Mouse (Mus musculus) heart, embryonic 14.5 days (tissue): Measurements from ENCODE around the gene Ppm1e. TPM values are rescaled to one million over a fixed set of nuclear protein-coding genes. Genes with fewer than 3 reads are reported as not detected.
A peak's percentile ranks its signal among the peaks of the same experiment; 100 is the strongest.

Experiments
- ATAC-seq: fragments of 200-750 bp; cut with Nextera tagmentation; 2 replicates; pipeline ENCODE4 v1.8.0; 2017; ENCODE audit warnings: low read depth, moderate TSS enrichment; ENCODE audit not compliant: insufficient number of reproducible peaks, insufficient read depth, low FRiP score
- H3K27ac ChIP-seq, 2 experiments: fragments of 200-500 bp in 1 of 2; fragments of 300-500 bp in 1 of 2; sonication (generic) in 1 of 2; replicated peaks in 1 of 2; 2 replicates each; pipeline ENCODE4 v1.5.1; 2012 to 2014; ENCODE audit warnings: low read depth in 2 of 2, low read length in 2 of 2, control low read depth in 1 of 2, mild to moderate bottlenecking in 1 of 2, mixed read lengths in 1 of 2; ENCODE audit not compliant: control insufficient read depth in 1 of 2, insufficient read depth in 1 of 2
- H3K27me3 ChIP-seq: fragments of 300-500 bp; sonication (generic); 2 replicates; pipeline ENCODE4 v1.6.1; 2014; ENCODE audit warnings: mild to moderate bottlenecking, low read length, control low read depth; ENCODE audit not compliant: control insufficient read depth, insufficient read depth
- H3K36me3 ChIP-seq: fragments of 300-500 bp; sonication (generic); 2 replicates; pipeline ENCODE4 v1.6.1; 2014; ENCODE audit warnings: mild to moderate bottlenecking, control low read depth, low read length, mixed read lengths; ENCODE audit not compliant: control insufficient read depth, insufficient read depth
- H3K4me1 ChIP-seq, 2 experiments: fragments of 200-500 bp in 1 of 2; fragments of 300-500 bp in 1 of 2; sonication (generic) in 1 of 2; 2 replicates each; pipeline ENCODE4 v1.6.1; 2012 to 2014; ENCODE audit warnings: low read length in 2 of 2, control low read depth in 1 of 2, mixed read lengths in 1 of 2; ENCODE audit not compliant: control insufficient read depth in 2 of 2, insufficient read depth in 2 of 2
- H3K4me2 ChIP-seq: fragments of 300-500 bp; sonication (generic); 2 replicates; pipeline ENCODE4 v1.6.1; 2014; ENCODE audit warnings: mild to moderate bottlenecking, low read length
- H3K4me3 ChIP-seq, 2 experiments: fragments of 200-500 bp in 1 of 2; fragments of 300-500 bp in 1 of 2; sonication (generic) in 1 of 2; 2 replicates each; pipeline ENCODE4 v1.5.1; 2012 to 2014; ENCODE audit warnings: low read length in 2 of 2, mild to moderate bottlenecking in 2 of 2, control low read depth in 1 of 2, low read depth in 1 of 2, moderate library complexity in 1 of 2; ENCODE audit not compliant: control insufficient read depth in 1 of 2, insufficient read depth in 1 of 2
- H3K9ac ChIP-seq: fragments of 300-500 bp; sonication (generic); 2 replicates; pipeline ENCODE4 v1.6.1; 2014; ENCODE audit warnings: mild to moderate bottlenecking, low read length
- H3K9me3 ChIP-seq: fragments of 300-500 bp; sonication (generic); 2 replicates; pipeline ENCODE4 v1.6.1; 2016; ENCODE audit warnings: low read length, control low read depth; ENCODE audit not compliant: control insufficient read depth
- WGBS: fragments of 180-500 bp; shearing (Covaris S2); extraction: QIAGEN DNeasy Blood & Tissue Kit; methylation state at CpG from one replicate; pipeline ENCODE4 v1.1.7; 2014; 5-methylcytosine and 5-hydroxymethylcytosine counted together
- polyA plus RNA-seq: library from polyadenylated mRNA; unstranded; fragments of >200 nt; fragmentation: Nextera tagmentation; extraction: Ambion mirVana; gene quantifications from 2 replicates; pipeline ENCODE4 v1.2.1, GENCODE M21; 2014

Ppm1e gene
- polyA plus RNA-seq, 1 experiment from 2014 or later: 7.8 TPM

GRCm38 (mm10) chr11:87326381-87326780, 32.4 kb downstream of the Ppm1e start:
- no peaks in the 10 kb centered on the region for H3K36me3 ChIP-seq
- no peaks in the 10 kb centered on the region for H3K4me1 ChIP-seq
- H3K9me3 ChIP-seq: no peaks in the 10 kb centered on the region
- WGBS: 82% methylated on average over 3 of the region's 3 CpGs
- no peak overlapping the region for H3K4me3 ChIP-seq
- no peak overlapping the region for H3K9ac ChIP-seq
- no peak overlapping the region for H3K4me2 ChIP-seq
- no peaks in the 10 kb centered on the region for H3K27me3 ChIP-seq
- no peak for ATAC-seq
- no peak overlapping the region for H3K27ac ChIP-seq

GRCm38 (mm10) chr11:87322558-87322957, 36.3 kb downstream of the Ppm1e start:
- H3K27ac ChIP-seq: no peak overlapping the region
- peaks cover 0 to 4% of the 10 kb centered on the region in 2 experiments; a peak in 1 of 4 replicates for H3K4me1 ChIP-seq
- no peak overlapping the region for H3K9ac ChIP-seq
- 68% methylated on average over 8 of the region's 8 CpGs for WGBS
- H3K36me3 ChIP-seq: no peaks in the 10 kb centered on the region
- ATAC-seq: no peak
- H3K4me3 ChIP-seq: no peak overlapping the region
- no peaks in the 10 kb centered on the region for H3K27me3 ChIP-seq
- no peak overlapping the region for H3K4me2 ChIP-seq
- H3K9me3 ChIP-seq: no peaks in the 10 kb centered on the region

GRCm38 (mm10) chr11:87320007-87320406, 38.8 kb downstream of the Ppm1e start:
- peaks cover 0 to 4% of the 10 kb centered on the region in 2 experiments; a peak in 1 of 4 replicates for H3K4me1 ChIP-seq
- H3K4me3 ChIP-seq: no peak overlapping the region
- no peaks in the 10 kb centered on the region for H3K9me3 ChIP-seq
- H3K27me3 ChIP-seq: no peaks in the 10 kb centered on the region
- no peaks in the 10 kb centered on the region for H3K36me3 ChIP-seq
- no peak overlapping the region for H3K9ac ChIP-seq
- no peak for ATAC-seq
- no peak overlapping the region for H3K4me2 ChIP-seq
- H3K27ac ChIP-seq: no peak overlapping the region
- 68% methylated on average over 5 of the region's 5 CpGs for WGBS

- WGBS: 74% methylated on average over 9 of the region's 9 CpGs
- ATAC-seq: no peak
These were observed 39.7 kb downstream of the Ppm1e start for GRCm38 (mm10) chr11:87318956-87319708.

GRCm38 (mm10) chr11:87313533-87313932, 45.3 kb downstream of the Ppm1e start:
- ATAC-seq: no peak

More at GRCm38 (mm10) chr11:87318956-87319708, 39.7 kb downstream of the Ppm1e start:
- H3K9ac ChIP-seq: no peak overlapping the region
- H3K9me3 ChIP-seq: no peaks in the 10 kb centered on the region
- no peaks in the 10 kb centered on the region for H3K27me3 ChIP-seq
- H3K4me3 ChIP-seq: no peak overlapping the region
- no peak overlapping the region; a peak in 1 of 4 replicates for H3K27ac ChIP-seq
- H3K36me3 ChIP-seq: no peaks in the 10 kb centered on the region
- H3K4me2 ChIP-seq: no peak overlapping the region
- H3K4me1 ChIP-seq: peaks cover 0 to 4% of the 10 kb centered on the region in 2 experiments; a peak in 2 of 4 replicates

GRCm38 (mm10) chr11:87310309-87310708, 48.5 kb downstream of the Ppm1e start:
- peaks cover 8 to 27% of the 10 kb centered on the region in 2 experiments for H3K4me1 ChIP-seq
- H3K4me3 ChIP-seq: no peak overlapping the region
- H3K9ac ChIP-seq: no peak overlapping the region
- no peaks in the 10 kb centered on the region for H3K9me3 ChIP-seq
- ATAC-seq: no peak
- no peaks in the 10 kb centered on the region for H3K36me3 ChIP-seq
- 46% methylated on average over 2 of the region's 2 CpGs for WGBS
- 0 out of 2 replicates have a peak overlapping the region, but pooled peaks have one; percentile 11 for H3K4me2 ChIP-seq
- peak overlapping the region; percentile 45 to 54; a peak in 3 of 4 replicates for H3K27ac ChIP-seq
- no peaks in the 10 kb centered on the region for H3K27me3 ChIP-seq

More at GRCm38 (mm10) chr11:87313533-87313932, 45.3 kb downstream of the Ppm1e start:
- H3K27ac ChIP-seq: peak overlapping the region; percentile 81 to 88
- no peaks in the 10 kb centered on the region for H3K36me3 ChIP-seq
- no peak overlapping the region for H3K4me2 ChIP-seq
- 19% methylated on average over 3 of the region's 3 CpGs for WGBS
- peaks cover 10 to 27% of the 10 kb centered on the region in 2 experiments for H3K4me1 ChIP-seq
- no peak overlapping the region for H3K4me3 ChIP-seq
- no peaks in the 10 kb centered on the region for H3K27me3 ChIP-seq
- H3K9ac ChIP-seq: no peak overlapping the region
- H3K9me3 ChIP-seq: no peaks in the 10 kb centered on the region

GRCm38 (mm10) chr11:87309329-87310074, 49.3 kb downstream of the Ppm1e start:
- H3K27me3 ChIP-seq: no peaks in the 10 kb centered on the region
- WGBS: 21% methylated on average over 8 of the region's 8 CpGs
- no peaks in the 10 kb centered on the region for H3K36me3 ChIP-seq
- H3K9ac ChIP-seq: 0 out of 2 replicates have a peak overlapping the region, but pooled peaks have one; percentile 28
- peak; percentile 75 for ATAC-seq
- H3K4me1 ChIP-seq: peaks cover 8 to 27% of the 10 kb centered on the region in 2 experiments
- H3K27ac ChIP-seq: peak overlapping the region; percentile 86 to 87
- H3K4me2 ChIP-seq: peak overlapping the region; percentile 47
- no peak overlapping the region for H3K4me3 ChIP-seq
- H3K9me3 ChIP-seq: no peaks in the 10 kb centered on the region
